Mouse (Mus musculus) embryonic fibroblast, embryonic 13.5 days (primary cell): ENCODE measurements around the gene Mettl18.

Source experiments
- CTCF ChIP-seq: IDR thresholded peaks from 2 replicates; pipeline ENCODE4 v1.5.1; 2011; ENCODE audit warnings: mild to moderate bottlenecking, control low read depth, low read length, moderate library complexity, borderline replicate concordance; ENCODE audit not compliant: insufficient read depth
- POLR2A ChIP-seq: IDR thresholded peaks from 2 replicates; pipeline ENCODE4 v1.6.1; 2011; ENCODE audit warnings: low read depth, mild to moderate bottlenecking, control low read depth, low read length, moderate library complexity

DNA sequence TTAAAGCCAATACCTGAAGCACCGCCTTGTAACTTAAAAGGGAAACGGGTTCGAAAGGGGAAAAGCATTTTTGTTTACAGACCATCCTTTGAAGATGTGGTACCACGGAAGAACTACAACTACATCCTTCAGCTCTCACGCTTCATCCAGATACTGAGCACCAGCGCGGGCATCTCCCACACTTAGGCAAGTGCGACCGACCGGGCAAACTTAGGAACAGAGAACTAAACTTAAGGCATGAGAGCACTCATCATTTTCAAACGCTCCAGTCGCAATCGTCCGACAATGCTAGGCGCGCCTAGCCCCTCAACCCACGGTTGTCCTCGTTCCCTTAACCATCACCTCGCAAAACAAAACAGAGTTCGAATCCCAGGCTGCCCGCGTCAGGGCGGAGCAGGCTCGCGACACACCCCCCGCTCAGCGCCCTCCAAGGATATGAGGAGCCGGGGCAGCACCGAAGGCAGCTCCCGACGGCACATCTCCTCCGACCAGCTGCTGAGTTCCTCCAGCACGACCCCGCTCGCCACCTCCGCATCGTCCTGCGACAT lies 442 bp upstream of the Mettl18 start:
- TF ChIP-seq CTCF (no peak), POLR2A (no peak)
